Mouse (Mus musculus) ES-Bruce4 (cell line): ENCODE data around the gene 6430628N08Rik.

ENCODE experiments used
- CTCF ChIP-seq: IDR thresholded peaks from one replicate; pipeline ENCODE4 v1.8.1; 2011; ENCODE audit warnings: low read depth, low read length
- EP300 ChIP-seq: IDR thresholded peaks from 2 replicates; pipeline ENCODE4 v1.6.1; 2011; ENCODE audit warnings: low read depth, low read length; ENCODE audit not compliant: insufficient read depth

DNA sequence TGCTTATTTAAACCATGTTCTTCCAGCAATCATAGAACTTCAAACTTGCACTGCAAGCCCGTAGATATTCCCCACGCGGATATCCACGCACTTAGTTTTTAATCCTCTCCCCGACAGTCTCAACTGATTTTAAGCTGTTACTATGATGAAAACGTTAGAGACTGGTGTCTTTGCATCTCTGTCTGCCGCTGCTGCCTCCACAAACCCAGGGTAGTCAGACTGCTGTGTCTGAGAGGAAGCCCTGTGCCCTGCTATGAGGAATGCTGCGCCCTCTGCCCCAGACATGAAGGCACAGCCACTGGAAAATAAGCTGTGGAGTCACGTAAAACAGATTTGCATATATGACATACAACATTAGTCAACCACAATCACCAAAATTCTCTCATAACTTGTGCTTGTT is 11.6 kb upstream of the 6430628N08Rik start:
- TF ChIP-seq CTCF (no peak), EP300 (no peak)
